Mouse (Mus musculus): ENCODE data around the gene Prkar1b. TPM values are rescaled to one million over a fixed set of nuclear protein-coding genes. Genes with fewer than 3 reads are reported as not detected.

Prkar1b gene
- total and polyA plus RNA-seq, 2 experiments from 2014 or later, result 303 to 392 TPM

GRCm38 (mm10) chr5:138990659-138991380, 159.0 kb downstream of the Prkar1b start:
- WGBS, result 63% methylated on average over 7 of the region's 7 CpGs

GRCm38 (mm10) chr5:138989567-138989966, 160.2 kb downstream of the Prkar1b start:
- no peak overlapping the region for H3K27ac ChIP-seq (ENCODE audit: low read depth, low read length)
- DNase-seq (no peak), ATAC-seq (no peak)
- no peak overlapping the region for H3K4me2 ChIP-seq (ENCODE audit: low read depth)
- peaks cover 10% of the 10 kb centered on the region for H3K4me1 ChIP-seq (ENCODE audit: insufficient read depth)
- WGBS, result 69% methylated on average over 6 of the region's 6 CpGs
- H3K27me3 ChIP-seq (ENCODE audit: insufficient read depth, low read length), result peaks cover 7% of the 10 kb centered on the region; the same call in 1 of the 2 replicates
- H3K9ac ChIP-seq, result no peak overlapping the region
- H3K9me3 ChIP-seq (ENCODE audit: low read length), result no peaks in the 10 kb centered on the region
- peaks cover 29% of the 10 kb centered on the region for H3K36me3 ChIP-seq (ENCODE audit: insufficient read depth)
- no peak for TF ChIP-seq CTCF (IDR thresholded peaks at IDR 0.05; ENCODE audit: low read depth)
- no peak overlapping the region for H3K4me3 ChIP-seq (ENCODE audit: low read depth, low read length)

More at GRCm38 (mm10) chr5:138990659-138991380, 159.0 kb downstream of the Prkar1b start:
- no peaks in the 10 kb centered on the region for H3K9me3 ChIP-seq (ENCODE audit: low read length)
- peaks cover 7% of the 10 kb centered on the region; the same call in 1 of the 2 replicates for H3K27me3 ChIP-seq (ENCODE audit: insufficient read depth, low read length)
- H3K9ac ChIP-seq, result no peak overlapping the region
- no peak overlapping the region for H3K27ac ChIP-seq (ENCODE audit: low read depth, low read length)
- H3K4me3 ChIP-seq (ENCODE audit: low read depth, low read length), result no peak overlapping the region
- TF ChIP-seq CTCF (IDR thresholded peaks at IDR 0.05; ENCODE audit: low read depth), result no peak
- no peak for ATAC-seq
- DNase-seq, result no peak
- no peak overlapping the region for H3K4me2 ChIP-seq (ENCODE audit: low read depth)
- H3K4me1 ChIP-seq (ENCODE audit: insufficient read depth), result peaks cover 10% of the 10 kb centered on the region
- peaks cover 25% of the 10 kb centered on the region for H3K36me3 ChIP-seq (ENCODE audit: insufficient read depth)

GRCm38 (mm10) chr5:138988764-138989163, 161.0 kb downstream of the Prkar1b start:
- H3K4me3 ChIP-seq (ENCODE audit: low read depth, low read length), result no peak overlapping the region
- H3K27me3 ChIP-seq (ENCODE audit: insufficient read depth, low read length), result peaks cover 7% of the 10 kb centered on the region; the same call in 1 of the 2 replicates
- no peak overlapping the region for H3K4me2 ChIP-seq (ENCODE audit: low read depth)
- WGBS, result 19% methylated on average over 9 of the region's 9 CpGs
- no peak overlapping the region for H3K27ac ChIP-seq (ENCODE audit: low read depth, low read length)
- H3K9ac ChIP-seq, result no peak overlapping the region
- peak; percentile 14; the same call in 1 of the 2 replicates for ATAC-seq
- DNase-seq, result peak; percentile 34
- H3K9me3 ChIP-seq (ENCODE audit: low read length), result no peaks in the 10 kb centered on the region
- peaks cover 36% of the 10 kb centered on the region for H3K36me3 ChIP-seq (ENCODE audit: insufficient read depth)
- TF ChIP-seq CTCF (IDR thresholded peaks at IDR 0.05; ENCODE audit: low read depth), result 0 out of 2 replicates have a peak, but pooled peaks have one; percentile 9
- H3K4me1 ChIP-seq (ENCODE audit: insufficient read depth), result peaks cover 10% of the 10 kb centered on the region

GRCm38 (mm10) chr5:138987994-138988393, 161.8 kb downstream of the Prkar1b start:
- Histone ChIP-seq H3K4me3 (ENCODE audit: low read depth, low read length) (no peak overlapping the region), H3K9ac (no peak overlapping the region), H3K4me1 (ENCODE audit: insufficient read depth) (peaks cover 5% of the 10 kb centered on the region), H3K4me2 (ENCODE audit: low read depth) (no peak overlapping the region), H3K9me3 (ENCODE audit: low read length) (no peaks in the 10 kb centered on the region), H3K27ac (ENCODE audit: low read depth, low read length) (no peak overlapping the region), H3K36me3 (ENCODE audit: insufficient read depth) (peaks cover 41% of the 10 kb centered on the region), H3K27me3 (ENCODE audit: insufficient read depth, low read length) (peaks cover 7% of the 10 kb centered on the region; the same call in 1 of the 2 replicates)
- DNase-seq, result no peak
- WGBS, result 63% methylated on average over 10 of the region's 10 CpGs
- no peak for ATAC-seq
- TF ChIP-seq CTCF (IDR thresholded peaks at IDR 0.05; ENCODE audit: low read depth), result no peak

- ATAC-seq (no peak), DNase-seq (no peak)
- no peaks in the 10 kb centered on the region for H3K4me1 ChIP-seq (ENCODE audit: insufficient read depth)
- H3K9ac ChIP-seq, result no peak overlapping the region
- H3K4me2 ChIP-seq (ENCODE audit: low read depth), result no peak overlapping the region
- H3K27me3 ChIP-seq (ENCODE audit: insufficient read depth, low read length), result no peaks in the 10 kb centered on the region
- H3K9me3 ChIP-seq (ENCODE audit: low read length), result no peaks in the 10 kb centered on the region
- 87% methylated on average over 9 of the region's 9 CpGs for WGBS
- H3K4me3 ChIP-seq (ENCODE audit: low read depth, low read length), result no peak overlapping the region
- no peak overlapping the region for H3K27ac ChIP-seq (ENCODE audit: low read depth, low read length)
- TF ChIP-seq CTCF (IDR thresholded peaks at IDR 0.05; ENCODE audit: low read depth), result no peak
- H3K36me3 ChIP-seq (ENCODE audit: insufficient read depth), result peaks cover 60% of the 10 kb centered on the region
These were observed 167.9 kb downstream of the Prkar1b start for GRCm38 (mm10) chr5:138981921-138982320.

GRCm38 (mm10) chr5:138980608-138981007, 169.2 kb downstream of the Prkar1b start:
- H3K4me1 ChIP-seq (ENCODE audit: insufficient read depth), result no peaks in the 10 kb centered on the region
- no peak overlapping the region for H3K9ac ChIP-seq
- peaks cover 49% of the 10 kb centered on the region for H3K36me3 ChIP-seq (ENCODE audit: insufficient read depth)
- H3K27me3 ChIP-seq (ENCODE audit: insufficient read depth, low read length), result no peaks in the 10 kb centered on the region
- 84% methylated on average over 9 of the region's 9 CpGs for WGBS
- no peak for ATAC-seq
- H3K9me3 ChIP-seq (ENCODE audit: low read length), result no peaks in the 10 kb centered on the region
- no peak overlapping the region for H3K27ac ChIP-seq (ENCODE audit: low read depth, low read length)
- DNase-seq, result no peak
- H3K4me2 ChIP-seq (ENCODE audit: low read depth), result no peak overlapping the region
- no peak overlapping the region for H3K4me3 ChIP-seq (ENCODE audit: low read depth, low read length)
- no peak for TF ChIP-seq CTCF (IDR thresholded peaks at IDR 0.05; ENCODE audit: low read depth)

GRCm38 (mm10) chr5:138979840-138980239, 170.0 kb downstream of the Prkar1b start:
- WGBS, result 78% methylated on average over 8 of the region's 8 CpGs
- no peak overlapping the region for H3K27ac ChIP-seq (ENCODE audit: low read depth, low read length)
- H3K4me1 ChIP-seq (ENCODE audit: insufficient read depth), result no peaks in the 10 kb centered on the region
- H3K36me3 ChIP-seq (ENCODE audit: insufficient read depth), result peaks cover 47% of the 10 kb centered on the region
- H3K9me3 ChIP-seq (ENCODE audit: low read length), result no peaks in the 10 kb centered on the region
- ATAC-seq (no peak), DNase-seq (no peak)
- H3K4me3 ChIP-seq (ENCODE audit: low read depth, low read length), result no peak overlapping the region
- TF ChIP-seq CTCF (IDR thresholded peaks at IDR 0.05; ENCODE audit: low read depth), result no peak
- H3K27me3 ChIP-seq (ENCODE audit: insufficient read depth, low read length), result no peaks in the 10 kb centered on the region
- H3K9ac ChIP-seq, result no peak overlapping the region
- no peak overlapping the region for H3K4me2 ChIP-seq (ENCODE audit: low read depth)
